Mouse (Mus musculus) ovary, postnatal 10 days (tissue): ENCODE results near the gene Mex3d.
A peak's percentile ranks its signal among the peaks of the same experiment; 100 is the strongest.

Experiments
- DNase-seq: peaks from one replicate; pipeline ENCODE4 v3.0.0; 2022; ENCODE audit warnings: low spot score

The Mex3d gene

GRCm38 (mm10) chr10:80385811-80386734, 1.4 kb downstream of the Mex3d start:
- no peak for DNase-seq

- DNase-seq = no peak
Observed at GRCm38 (mm10) chr10:80385310-80385709, 2.1 kb downstream of the Mex3d start.

GRCm38 (mm10) chr10:80384709-80385108, 2.8 kb downstream of the Mex3d start:
- no peak for DNase-seq

GRCm38 (mm10) chr10:80384115-80384639, 3.3 kb downstream of the Mex3d start:
- DNase-seq = no peak

GRCm38 (mm10) chr10:80383431-80383830, 4.0 kb downstream of the Mex3d start:
- DNase-seq = no peak

- no peak for DNase-seq
Observed at GRCm38 (mm10) chr10:80382641-80383365, 4.7 kb downstream of the Mex3d start.

- no peak for DNase-seq
Observed at GRCm38 (mm10) chr10:80377716-80378115, 9.7 kb downstream of the Mex3d start.

- peak; percentile 82 for DNase-seq
Observed at GRCm38 (mm10) chr10:80376160-80376559, 11.3 kb downstream of the Mex3d start.

GRCm38 (mm10) chr10:80374063-80374462, 13.4 kb downstream of the Mex3d start:
- no peak for DNase-seq

- DNase-seq = no peak
Observed at GRCm38 (mm10) chr10:80372706-80373105, 14.8 kb downstream of the Mex3d start.

GRCm38 (mm10) chr10:80371983-80372382, 15.5 kb downstream of the Mex3d start:
- no peak for DNase-seq

GRCm38 (mm10) chr10:80371411-80371966, 16.0 kb downstream of the Mex3d start:
- no peak for DNase-seq

GRCm38 (mm10) chr10:80369995-80370747, 17.3 kb downstream of the Mex3d start:
- DNase-seq = no peak

- DNase-seq = no peak
Observed at GRCm38 (mm10) chr10:80368392-80368791, 19.1 kb downstream of the Mex3d start.

GRCm38 (mm10) chr10:80367954-80368353, 19.5 kb downstream of the Mex3d start:
- no peak for DNase-seq

GRCm38 (mm10) chr10:80365736-80366135, 21.7 kb downstream of the Mex3d start:
- DNase-seq = no peak

GRCm38 (mm10) chr10:80363734-80364133, 23.7 kb downstream of the Mex3d start:
- no peak for DNase-seq

GRCm38 (mm10) chr10:80357994-80358639, 29.3 kb downstream of the Mex3d start:
- no peak for DNase-seq

GRCm38 (mm10) chr10:80357336-80357735, 30.1 kb downstream of the Mex3d start:
- no peak for DNase-seq

GRCm38 (mm10) chr10:80356737-80357136, 30.7 kb downstream of the Mex3d start:
- DNase-seq = no peak

- no peak for DNase-seq
Observed at GRCm38 (mm10) chr10:80356001-80356682, 31.3 kb downstream of the Mex3d start, which contains the start of gene Plk5. Plk5 (plus strand) TSS chr10:80356459.
